Mouse (Mus musculus) fat pad, adult 2 months (tissue): ENCODE measurements around the gene Serpina1b.
"Not testable (repeated sequence)": the region's sequence is repeated elsewhere in the genome, so short reads cannot be mapped to it uniquely, and the experiment has no call there.

Experiments
- DNase-seq: peaks from one replicate; pipeline ENCODE4 v3.0.0-alpha.2; 2011; ENCODE audit warnings: low read depth, low spot score; ENCODE audit errors: extremely low read depth

The Serpina1b gene

GRCm38 (mm10) chr12:103705547-103705946 is 124.6 kb downstream of the Serpina1b start:
- DNase-seq: peak; percentile 1

DNA sequence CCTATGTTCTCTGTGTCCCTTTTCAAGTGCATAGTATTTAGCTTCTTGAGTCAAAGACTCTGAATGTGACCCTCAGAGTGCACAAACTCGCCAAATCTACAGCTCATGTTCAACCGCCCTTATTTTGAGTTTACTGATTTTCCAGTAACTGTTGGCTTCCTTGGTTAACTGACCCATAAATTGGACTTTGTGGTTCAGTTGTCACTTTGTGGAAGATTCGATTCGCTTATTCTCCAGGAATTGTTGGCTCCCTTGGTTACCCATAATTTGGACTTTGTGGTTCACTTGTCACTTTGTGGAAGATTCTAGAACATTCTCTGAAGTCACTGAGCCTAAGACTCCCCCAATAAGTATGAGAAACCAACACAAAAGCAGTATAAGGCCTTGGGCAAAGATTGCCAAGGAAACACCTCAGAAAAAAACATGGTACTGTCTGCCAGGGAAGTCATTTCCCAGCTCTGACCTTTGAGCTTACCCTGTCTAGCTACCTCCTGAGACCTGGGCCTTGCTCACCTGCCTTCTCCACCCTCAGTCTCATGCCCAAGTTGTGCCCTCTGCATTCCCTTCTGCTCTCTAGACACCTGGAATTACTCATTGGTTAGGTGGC is 129.9 kb downstream of the Serpina1b start:
- DNase-seq: no peak

- DNase-seq: no peak
Observed at GRCm38 (mm10) chr12:103695429-103695828, 134.7 kb downstream of the Serpina1b start, which contains the start of gene Serpina1f. Gene Serpina1f, minus strand, starts transcription at chr12:103695529.

- no peak for DNase-seq
Observed at GRCm38 (mm10) chr12:103688221-103688814, 141.9 kb downstream of the Serpina1b start.

GRCm38 (mm10) chr12:103687021-103687420 is 143.2 kb downstream of the Serpina1b start:
- DNase-seq: no peak

DNA sequence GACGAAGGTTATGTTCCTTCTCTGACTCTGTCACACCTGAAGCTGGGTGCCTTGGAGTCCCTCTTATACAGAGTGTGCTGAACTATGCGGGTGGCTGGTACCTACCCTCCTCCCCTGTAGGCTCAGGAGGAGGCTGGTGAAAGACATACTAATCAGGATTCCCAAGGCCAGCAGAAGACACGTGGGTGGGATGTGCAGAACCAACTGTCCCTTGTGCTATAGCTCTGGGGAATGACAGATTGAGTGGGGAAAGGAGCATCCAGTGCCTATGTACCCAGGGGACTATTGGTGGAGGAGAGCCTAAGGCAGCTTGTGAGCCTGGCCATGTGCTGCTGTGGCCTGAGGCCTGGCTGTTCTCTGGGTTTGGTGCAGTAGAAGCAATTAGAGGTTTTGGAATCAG is 144.1 kb downstream of the Serpina1b start:
- DNase-seq: no peak

GRCm38 (mm10) chr12:103685386-103685785 is 144.8 kb downstream of the Serpina1b start:
- DNase-seq: no peak

- DNase-seq: no peak
Observed at GRCm38 (mm10) chr12:103683775-103684174, 146.4 kb downstream of the Serpina1b start.

GRCm38 (mm10) chr12:103681739-103682138 is 148.4 kb downstream of the Serpina1b start:
- no peak for DNase-seq

- no peak for DNase-seq
Observed at GRCm38 (mm10) chr12:103681169-103681568, 149.0 kb downstream of the Serpina1b start.

GRCm38 (mm10) chr12:103679853-103680252 is 150.3 kb downstream of the Serpina1b start:
- DNase-seq: not testable (repeated sequence)
